Mouse (Mus musculus) CH12.LX (cell line): ENCODE results near the gene Prss42.

Experiments used
- CHD1 ChIP-seq: IDR thresholded peaks from 2 replicates; pipeline ENCODE4 v1.6.1; 2012; ENCODE audit warnings: low read depth, low read length, improper control_type of control experiment, inconsistent platforms
- CTCF ChIP-seq, 2 experiments: IDR thresholded peaks in 1 of 2; conservative IDR thresholded peaks in 1 of 2; 2 replicates each; pipeline ENCODE4 v1.5.1; 2011 to 2012; ENCODE audit warnings: low read depth in 2 of 2, low read length in 2 of 2, improper control_type of control experiment in 1 of 2, inconsistent platforms in 1 of 2, mild to moderate bottlenecking in 1 of 2, moderate library complexity in 1 of 2
- EP300 ChIP-seq: IDR thresholded peaks from 2 replicates; pipeline ENCODE4 v1.6.1; 2011; ENCODE audit warnings: low read length, improper control_type of control experiment
- MYC ChIP-seq: IDR thresholded peaks from 2 replicates; pipeline ENCODE4 v1.6.1; 2011; ENCODE audit warnings: low read depth, mild to moderate bottlenecking, improper control_type of control experiment, low read length
- POLR2A ChIP-seq: IDR thresholded peaks from 2 replicates; pipeline ENCODE4 v1.6.1; 2011; ENCODE audit warnings: low read depth, mild to moderate bottlenecking, improper control_type of control experiment, low read length
- POLR2AphosphoS2 ChIP-seq: IDR thresholded peaks from 2 replicates; pipeline ENCODE4 v1.6.1; 2011; ENCODE audit warnings: low read depth, low read length, improper control_type of control experiment
- SIN3A ChIP-seq: IDR thresholded peaks from 2 replicates; pipeline ENCODE4 v1.6.1; 2012; ENCODE audit warnings: low read length, improper control_type of control experiment, inconsistent platforms
- SMC3 ChIP-seq: IDR thresholded peaks from 2 replicates; pipeline ENCODE4 v1.6.1; 2011; ENCODE audit warnings: low read depth, low read length, improper control_type of control experiment
- TCF12 ChIP-seq: IDR thresholded peaks from 2 replicates; pipeline ENCODE4 v1.6.1; 2014; ENCODE audit warnings: low read depth, mild to moderate bottlenecking, inconsistent platforms, low read length, improper control_type of control experiment
- USF1 ChIP-seq: IDR thresholded peaks from 2 replicates; pipeline ENCODE4 v1.6.1; 2014; ENCODE audit warnings: low read depth, mild to moderate bottlenecking, inconsistent platforms, low read length, improper control_type of control experiment
- ZC3H11A ChIP-seq: IDR thresholded peaks from 2 replicates; pipeline ENCODE4 v1.6.1; 2012; ENCODE audit warnings: low read depth, mild to moderate bottlenecking, inconsistent platforms, low read length, improper control_type of control experiment
- ZKSCAN1 ChIP-seq: IDR thresholded peaks from 2 replicates; pipeline ENCODE4 v1.6.1; 2012; ENCODE audit warnings: low read depth, inconsistent platforms, low read length, improper control_type of control experiment, borderline replicate concordance
- ZNF384 ChIP-seq: IDR thresholded peaks from 2 replicates; pipeline ENCODE4 v1.6.1; 2012; ENCODE audit warnings: low read depth, low read length, improper control_type of control experiment, inconsistent platforms

DNA sequence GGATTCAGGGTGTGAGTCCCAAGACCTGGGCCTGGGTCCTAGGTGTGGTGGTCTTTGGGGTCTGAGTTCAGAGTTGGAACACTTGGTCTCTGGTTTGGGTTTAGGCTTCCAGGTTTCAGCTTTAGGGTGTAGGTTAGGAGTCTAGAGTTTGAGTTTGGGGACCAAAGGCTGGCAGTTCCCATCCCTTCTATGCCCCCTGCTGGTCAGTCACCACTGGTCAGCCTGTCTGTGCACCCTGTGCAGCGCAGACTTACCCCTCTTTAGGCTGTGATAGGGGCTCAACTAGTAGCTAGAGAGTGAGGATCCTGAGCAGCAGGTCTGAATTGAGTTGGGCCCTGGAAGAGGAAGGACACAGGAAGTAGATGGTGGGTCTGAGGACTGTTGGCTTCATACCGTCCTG lies 38.7 kb upstream of the Prss42 start:
- TF ChIP-seq CTCF (conservative IDR thresholded peaks at IDR 0.05 in 1 of 2, IDR thresholded peaks at IDR 0.05 in 1 of 2; ENCODE audit: low read depth in 2 of 2, low read length in 2 of 2): peak; percentile 43 to 85; a peak in 3 of 4 replicates
- no peak for TF ChIP-seq POLR2AphosphoS2
- peak; percentile 12; the same call in 1 of the 2 replicates for TF ChIP-seq ZC3H11A
- no peak for TF ChIP-seq ZKSCAN1
- TF ChIP-seq USF1: no peak
- no peak for TF ChIP-seq POLR2A
- TF ChIP-seq EP300: no peak
- TF ChIP-seq CHD1: no peak
- TF ChIP-seq ZNF384: no peak
- TF ChIP-seq SIN3A: no peak
- TF ChIP-seq SMC3: peak; percentile 89
- TF ChIP-seq TCF12: no peak
- no peak for TF ChIP-seq MYC
